Mouse (Mus musculus): ENCODE results near the gene Olfr1444. TPM values are rescaled to one million over a fixed set of nuclear protein-coding genes. Genes with fewer than 3 reads are reported as not detected.

Gene Olfr1444
- polyA plus RNA-seq (2015; fragmentation: Nextera tagmentation; extraction: Ambion mirVana) = not detected in 2 replicates

GRCm38 (mm10) chr19:12856983-12857382, at the start of gene Olfr1444:
Gene Olfr1444 (plus strand): TSS chr19:12857283.
- Histone ChIP-seq H3K27ac (no peak within 1 kb of the TSS), H3K4me3 (replicated peaks) (no peak within 1 kb of the TSS), H3K36me3 (no peaks in the 10 kb centered on the region), H3K4me1 (no peaks in the 10 kb centered on the region), H3K9ac (no peak within 1 kb of the TSS), H3K9me3 (no peaks in the 10 kb centered on the region), H3K4me2 (no peak within 1 kb of the TSS), H3K27me3 (replicated peaks) (no peaks in the 10 kb centered on the region)
- ATAC-seq (ENCODE audit: insufficient read depth, low FRiP score, low read depth) = no peak
- 53% methylated on average over 1 of the region's 1 CpGs for WGBS

- no peaks in the 10 kb centered on the region for H3K36me3 ChIP-seq
- ATAC-seq (ENCODE audit: insufficient read depth, low FRiP score, low read depth) = no peak
- no peaks in the 10 kb centered on the region for H3K27me3 ChIP-seq (replicated peaks)
- no peaks in the 10 kb centered on the region for H3K9me3 ChIP-seq
- H3K9ac ChIP-seq = no peak overlapping the region
- no peak overlapping the region for H3K27ac ChIP-seq
- 59% methylated on average over 1 of the region's 1 CpGs for WGBS
- no peaks in the 10 kb centered on the region for H3K4me1 ChIP-seq
- H3K4me2 ChIP-seq = no peak overlapping the region
- H3K4me3 ChIP-seq (replicated peaks) = no peak overlapping the region
These were observed 44.3 kb upstream of the Olfr1444 start for GRCm38 (mm10) chr19:12812644-12813364.

- no peak for ATAC-seq (ENCODE audit: insufficient read depth, low FRiP score, low read depth)
- no peaks in the 10 kb centered on the region for H3K9me3 ChIP-seq
- H3K27ac ChIP-seq = no peak overlapping the region
- 85% methylated on average over 1 of the region's 1 CpGs for WGBS
- no peaks in the 10 kb centered on the region for H3K27me3 ChIP-seq (replicated peaks)
- H3K9ac ChIP-seq = no peak overlapping the region
- no peak overlapping the region for H3K4me2 ChIP-seq
- H3K4me3 ChIP-seq (replicated peaks) = no peak overlapping the region
- H3K36me3 ChIP-seq = no peaks in the 10 kb centered on the region
- no peaks in the 10 kb centered on the region for H3K4me1 ChIP-seq
These were observed 43.2 kb upstream of the Olfr1444 start for GRCm38 (mm10) chr19:12813883-12814282.

- no peaks in the 10 kb centered on the region for H3K9me3 ChIP-seq
- ATAC-seq (ENCODE audit: insufficient read depth, low FRiP score, low read depth) = no peak
- H3K4me1 ChIP-seq = no peaks in the 10 kb centered on the region
- H3K36me3 ChIP-seq = no peaks in the 10 kb centered on the region
- no peak overlapping the region for H3K27ac ChIP-seq
- no peak overlapping the region for H3K9ac ChIP-seq
- 71% methylated on average over 1 of the region's 1 CpGs for WGBS
- no peak overlapping the region for H3K4me3 ChIP-seq (replicated peaks)
- no peak overlapping the region for H3K4me2 ChIP-seq
- H3K27me3 ChIP-seq (replicated peaks) = no peaks in the 10 kb centered on the region
These were observed 38.6 kb upstream of the Olfr1444 start for GRCm38 (mm10) chr19:12818507-12818906.

GRCm38 (mm10) chr19:12820383-12820782, 36.7 kb upstream of the Olfr1444 start:
- H3K9ac ChIP-seq = no peak overlapping the region
- H3K27ac ChIP-seq = no peak overlapping the region
- H3K27me3 ChIP-seq (replicated peaks) = no peaks in the 10 kb centered on the region
- H3K4me2 ChIP-seq = no peak overlapping the region
- ATAC-seq (ENCODE audit: insufficient read depth, low FRiP score, low read depth) = no peak
- H3K4me3 ChIP-seq (replicated peaks) = no peak overlapping the region
- 33% methylated on average over 4 of the region's 4 CpGs for WGBS
- no peaks in the 10 kb centered on the region for H3K36me3 ChIP-seq
- H3K4me1 ChIP-seq = no peaks in the 10 kb centered on the region
- no peaks in the 10 kb centered on the region for H3K9me3 ChIP-seq

- Histone ChIP-seq H3K27me3 (replicated peaks) (no peaks in the 10 kb centered on the region), H3K9ac (no peak overlapping the region), H3K4me3 (replicated peaks) (no peak overlapping the region), H3K27ac (no peak overlapping the region), H3K36me3 (no peaks in the 10 kb centered on the region), H3K9me3 (no peaks in the 10 kb centered on the region), H3K4me1 (no peaks in the 10 kb centered on the region), H3K4me2 (no peak overlapping the region)
- ATAC-seq (ENCODE audit: insufficient read depth, low FRiP score, low read depth) = no peak
- WGBS = 77% methylated on average over 4 of the region's 4 CpGs
These were observed 32.5 kb upstream of the Olfr1444 start for GRCm38 (mm10) chr19:12824549-12824948.

GRCm38 (mm10) chr19:12830823-12831430, 26.2 kb upstream of the Olfr1444 start:
- Histone ChIP-seq H3K27ac (no peak overlapping the region), H3K27me3 (replicated peaks) (no peaks in the 10 kb centered on the region), H3K9me3 (no peaks in the 10 kb centered on the region), H3K4me2 (no peak overlapping the region), H3K4me3 (replicated peaks) (no peak overlapping the region), H3K4me1 (no peaks in the 10 kb centered on the region), H3K9ac (no peak overlapping the region), H3K36me3 (no peaks in the 10 kb centered on the region)
- ATAC-seq (ENCODE audit: insufficient read depth, low FRiP score, low read depth) = no peak
- 48% methylated on average over 2 of the region's 2 CpGs for WGBS

GRCm38 (mm10) chr19:12831559-12831958, 25.5 kb upstream of the Olfr1444 start:
- no peaks in the 10 kb centered on the region for H3K4me1 ChIP-seq
- no peak for ATAC-seq (ENCODE audit: insufficient read depth, low FRiP score, low read depth)
- no peak overlapping the region for H3K9ac ChIP-seq
- no peak overlapping the region for H3K4me3 ChIP-seq (replicated peaks)
- H3K27me3 ChIP-seq (replicated peaks) = no peaks in the 10 kb centered on the region
- no peak overlapping the region for H3K27ac ChIP-seq
- no peaks in the 10 kb centered on the region for H3K9me3 ChIP-seq
- 56% methylated on average over 1 of the region's 1 CpGs for WGBS
- H3K4me2 ChIP-seq = no peak overlapping the region
- no peaks in the 10 kb centered on the region for H3K36me3 ChIP-seq

- Histone ChIP-seq H3K27me3 (replicated peaks) (no peaks in the 10 kb centered on the region), H3K36me3 (no peaks in the 10 kb centered on the region), H3K9me3 (no peaks in the 10 kb centered on the region), H3K27ac (no peak overlapping the region), H3K4me3 (replicated peaks) (no peak overlapping the region), H3K9ac (no peak overlapping the region), H3K4me2 (no peak overlapping the region), H3K4me1 (no peaks in the 10 kb centered on the region)
- ATAC-seq (ENCODE audit: insufficient read depth, low FRiP score, low read depth) = no peak
- WGBS = 64% methylated on average over 3 of the region's 3 CpGs
These were observed 23.5 kb upstream of the Olfr1444 start for GRCm38 (mm10) chr19:12833625-12834024.

GRCm38 (mm10) chr19:12838507-12838906, 18.6 kb upstream of the Olfr1444 start:
- no peak overlapping the region for H3K4me3 ChIP-seq (replicated peaks)
- WGBS = 89% methylated on average over 1 of the region's 1 CpGs
- no peaks in the 10 kb centered on the region for H3K36me3 ChIP-seq
- no peak for ATAC-seq (ENCODE audit: insufficient read depth, low FRiP score, low read depth)
- no peak overlapping the region for H3K9ac ChIP-seq
- no peaks in the 10 kb centered on the region for H3K9me3 ChIP-seq
- no peaks in the 10 kb centered on the region for H3K4me1 ChIP-seq
- no peak overlapping the region for H3K4me2 ChIP-seq
- H3K27me3 ChIP-seq (replicated peaks) = no peaks in the 10 kb centered on the region
- H3K27ac ChIP-seq = no peak overlapping the region

- no peaks in the 10 kb centered on the region for H3K36me3 ChIP-seq
- H3K9me3 ChIP-seq = no peaks in the 10 kb centered on the region
- no peak within 1 kb of the TSS for H3K4me3 ChIP-seq (replicated peaks)
- H3K27ac ChIP-seq = no peak within 1 kb of the TSS
- H3K4me1 ChIP-seq = no peaks in the 10 kb centered on the region
- ATAC-seq (ENCODE audit: insufficient read depth, low FRiP score, low read depth) = no peak
- H3K27me3 ChIP-seq (replicated peaks) = no peaks in the 10 kb centered on the region
- H3K9ac ChIP-seq = no peak within 1 kb of the TSS
- no peak within 1 kb of the TSS for H3K4me2 ChIP-seq
These were observed 10.7 kb upstream of the Olfr1444 start, which contains the start of gene Gm5244 for GRCm38 (mm10) chr19:12846382-12846781. Gene Gm5244 (plus strand): TSS chr19:12846682.

- WGBS = 85% methylated on average over 2 of the region's 2 CpGs
- Histone ChIP-seq H3K4me2 (no peak within 1 kb of the TSS), H3K9ac (no peak within 1 kb of the TSS), H3K36me3 (no peaks in the 10 kb centered on the region), H3K27ac (no peak within 1 kb of the TSS), H3K4me1 (no peaks in the 10 kb centered on the region), H3K9me3 (no peaks in the 10 kb centered on the region), H3K4me3 (replicated peaks) (no peak within 1 kb of the TSS), H3K27me3 (replicated peaks) (no peaks in the 10 kb centered on the region)
- ATAC-seq (ENCODE audit: insufficient read depth, low FRiP score, low read depth) = no peak
These were observed 26.5 kb downstream of the Olfr1444 start, which contains the start of gene Olfr1445 for GRCm38 (mm10) chr19:12883555-12883954. Gene Olfr1445 (plus strand): TSS chr19:12883855.
